Mouse (Mus musculus): ENCODE measurements around the gene Mas1. TPM values are rescaled to one million over a fixed set of nuclear protein-coding genes. Genes with fewer than 3 reads are reported as not detected.
"Not testable (repeated sequence)": the region's sequence is repeated elsewhere in the genome, so short reads cannot be mapped to it uniquely, and the experiment has no call there.

Mas1 gene
- polyA plus RNA-seq, 1 experiment from 2014 or later: 2.0 TPM

GRCm38 (mm10) chr17:12903372-12904333, 35.7 kb upstream of the Mas1 start:
- Histone ChIP-seq H3K9me3 (no peaks in the 10 kb centered on the region), H3K27ac (peak overlapping the region; percentile 81), H3K4me2 (no peak overlapping the region), H3K27me3 (no peaks in the 10 kb centered on the region), H3K4me3 (replicated peaks) (no peak overlapping the region), H3K36me3 (peaks cover 47% of the 10 kb centered on the region; the same call in 1 of the 2 replicates), H3K4me1 (replicated peaks) (peaks cover 9% of the 10 kb centered on the region), H3K9ac (replicated peaks) (no peak overlapping the region)
- ATAC-seq (ENCODE audit: insufficient number of reproducible peaks, insufficient read depth, low FRiP score, low TSS enrichment, low read depth): peak; percentile 47; the same call in 1 of the 2 replicates
- 44% methylated on average over 11 of the region's 12 CpGs for WGBS

- Histone ChIP-seq H3K27me3 (no peaks in the 10 kb centered on the region), H3K9ac (replicated peaks) (no peak overlapping the region), H3K4me2 (no peak overlapping the region), H3K36me3 (peaks cover 47% of the 10 kb centered on the region; the same call in 1 of the 2 replicates), H3K4me3 (replicated peaks) (no peak overlapping the region), H3K4me1 (replicated peaks) (peaks cover 9% of the 10 kb centered on the region), H3K9me3 (no peaks in the 10 kb centered on the region), H3K27ac (no peak overlapping the region)
- no peak for ATAC-seq (ENCODE audit: insufficient number of reproducible peaks, insufficient read depth, low FRiP score, low TSS enrichment, low read depth)
- 97% methylated on average over 6 of the region's 6 CpGs for WGBS
These were observed 34.3 kb upstream of the Mas1 start for GRCm38 (mm10) chr17:12902291-12902690.

- not testable (repeated sequence) for ATAC-seq (ENCODE audit: insufficient number of reproducible peaks, insufficient read depth, low FRiP score, low TSS enrichment, low read depth); H3K27me3 ChIP-seq; H3K4me2 ChIP-seq; H3K9me3 ChIP-seq; H3K9ac ChIP-seq (replicated peaks); H3K4me1 ChIP-seq (replicated peaks); H3K4me3 ChIP-seq (replicated peaks); H3K27ac ChIP-seq
- 38% methylated on average over 2 of the region's 2 CpGs for WGBS
- H3K36me3 ChIP-seq: peaks cover 41% of the 10 kb centered on the region; the same call in 1 of the 2 replicates
These were observed 30.7 kb upstream of the Mas1 start for GRCm38 (mm10) chr17:12898607-12899006.

GRCm38 (mm10) chr17:12897674-12898073, 29.7 kb upstream of the Mas1 start:
- no peaks in the 10 kb centered on the region for H3K4me1 ChIP-seq (replicated peaks)
- H3K27me3 ChIP-seq: no peaks in the 10 kb centered on the region
- no peaks in the 10 kb centered on the region for H3K9me3 ChIP-seq
- no peak overlapping the region for H3K9ac ChIP-seq (replicated peaks)
- 86% methylated on average over 5 of the region's 5 CpGs for WGBS
- H3K27ac ChIP-seq: no peak overlapping the region
- H3K4me2 ChIP-seq: no peak overlapping the region
- ATAC-seq (ENCODE audit: insufficient number of reproducible peaks, insufficient read depth, low FRiP score, low TSS enrichment, low read depth): no peak
- no peak overlapping the region for H3K4me3 ChIP-seq (replicated peaks)
- peaks cover 36% of the 10 kb centered on the region; the same call in 1 of the 2 replicates for H3K36me3 ChIP-seq

- no peak for ATAC-seq (ENCODE audit: insufficient number of reproducible peaks, insufficient read depth, low FRiP score, low TSS enrichment, low read depth)
- 94% methylated on average over 9 of the region's 9 CpGs for WGBS
- Histone ChIP-seq H3K4me2 (no peak overlapping the region), H3K27ac (no peak overlapping the region), H3K36me3 (peaks cover 32% of the 10 kb centered on the region; the same call in 1 of the 2 replicates), H3K9me3 (no peaks in the 10 kb centered on the region), H3K9ac (replicated peaks) (no peak overlapping the region), H3K4me1 (replicated peaks) (no peaks in the 10 kb centered on the region), H3K4me3 (replicated peaks) (no peak overlapping the region), H3K27me3 (no peaks in the 10 kb centered on the region)
These were observed 24.1 kb upstream of the Mas1 start for GRCm38 (mm10) chr17:12892033-12892432.

- H3K9me3 ChIP-seq: no peaks in the 10 kb centered on the region
- WGBS: 89% methylated on average over 4 of the region's 4 CpGs
- ATAC-seq (ENCODE audit: insufficient number of reproducible peaks, insufficient read depth, low FRiP score, low TSS enrichment, low read depth): no peak
- H3K9ac ChIP-seq (replicated peaks): no peak overlapping the region
- H3K27ac ChIP-seq: no peak overlapping the region
- H3K4me2 ChIP-seq: no peak overlapping the region
- H3K4me1 ChIP-seq (replicated peaks): no peaks in the 10 kb centered on the region
- no peaks in the 10 kb centered on the region for H3K27me3 ChIP-seq
- no peak overlapping the region for H3K4me3 ChIP-seq (replicated peaks)
- H3K36me3 ChIP-seq: peaks cover 32% of the 10 kb centered on the region; the same call in 1 of the 2 replicates
These were observed 23.1 kb upstream of the Mas1 start for GRCm38 (mm10) chr17:12891054-12891453.

GRCm38 (mm10) chr17:12887021-12887775, 19.3 kb upstream of the Mas1 start:
- no peak for ATAC-seq (ENCODE audit: insufficient number of reproducible peaks, insufficient read depth, low FRiP score, low TSS enrichment, low read depth)
- H3K9me3 ChIP-seq: no peaks in the 10 kb centered on the region
- no peak overlapping the region for H3K9ac ChIP-seq (replicated peaks)
- no peaks in the 10 kb centered on the region for H3K4me1 ChIP-seq (replicated peaks)
- H3K4me3 ChIP-seq (replicated peaks): no peak overlapping the region
- no peak overlapping the region for H3K27ac ChIP-seq
- H3K4me2 ChIP-seq: no peak overlapping the region
- peaks cover 20% of the 10 kb centered on the region; the same call in 1 of the 2 replicates for H3K36me3 ChIP-seq
- H3K27me3 ChIP-seq: no peaks in the 10 kb centered on the region
- 73% methylated on average over 15 of the region's 15 CpGs for WGBS

- Histone ChIP-seq H3K4me1 (replicated peaks) (no peaks in the 10 kb centered on the region), H3K27me3 (no peaks in the 10 kb centered on the region), H3K27ac (no peak overlapping the region), H3K4me2 (no peak overlapping the region), H3K4me3 (replicated peaks) (no peak overlapping the region), H3K9ac (replicated peaks) (no peak overlapping the region), H3K36me3 (peaks cover 18% of the 10 kb centered on the region; the same call in 1 of the 2 replicates), H3K9me3 (no peaks in the 10 kb centered on the region)
- ATAC-seq (ENCODE audit: insufficient number of reproducible peaks, insufficient read depth, low FRiP score, low TSS enrichment, low read depth): no peak
- WGBS: 26% methylated on average over 6 of the region's 6 CpGs
These were observed 18.7 kb upstream of the Mas1 start for GRCm38 (mm10) chr17:12886620-12887019.

GRCm38 (mm10) chr17:12881216-12881615, 13.3 kb upstream of the Mas1 start:
- H3K4me3 ChIP-seq (replicated peaks): no peak overlapping the region

GRCm38 (mm10) chr17:12880178-12880577, 12.2 kb upstream of the Mas1 start:
- 0 out of 2 replicates have a peak, but pooled peaks cover 3% of the 10 kb centered on the region for H3K4me1 ChIP-seq (replicated peaks)
- 3% methylated on average over 14 of the region's 14 CpGs for WGBS
- H3K36me3 ChIP-seq: no peaks in the 10 kb centered on the region
- no peak overlapping the region for H3K9ac ChIP-seq (replicated peaks)
- H3K27ac ChIP-seq: no peak overlapping the region
- H3K4me3 ChIP-seq (replicated peaks): peak overlapping the region; percentile 15
- H3K9me3 ChIP-seq: no peaks in the 10 kb centered on the region
- ATAC-seq (ENCODE audit: insufficient number of reproducible peaks, insufficient read depth, low FRiP score, low TSS enrichment, low read depth): peak; percentile 47
- H3K4me2 ChIP-seq: peak overlapping the region; percentile 45
- H3K27me3 ChIP-seq: no peaks in the 10 kb centered on the region

More at GRCm38 (mm10) chr17:12881216-12881615, 13.3 kb upstream of the Mas1 start:
- WGBS: 86% methylated on average over 1 of the region's 1 CpGs
- Histone ChIP-seq H3K9me3 (no peaks in the 10 kb centered on the region), H3K27ac (no peak overlapping the region), H3K27me3 (no peaks in the 10 kb centered on the region), H3K4me2 (no peak overlapping the region), H3K9ac (replicated peaks) (no peak overlapping the region), H3K4me1 (replicated peaks) (0 out of 2 replicates have a peak, but pooled peaks cover 3% of the 10 kb centered on the region), H3K36me3 (no peaks in the 10 kb centered on the region)
- no peak for ATAC-seq (ENCODE audit: insufficient number of reproducible peaks, insufficient read depth, low FRiP score, low TSS enrichment, low read depth)

- Histone ChIP-seq H3K4me2 (no peak within 1 kb of the TSS), H3K4me1 (replicated peaks) (peaks cover 31% of the 10 kb centered on the region), H3K9ac (replicated peaks) (no peak within 1 kb of the TSS), H3K27me3 (no peaks in the 10 kb centered on the region), H3K36me3 (no peaks in the 10 kb centered on the region), H3K4me3 (replicated peaks) (no peak within 1 kb of the TSS), H3K9me3 (no peaks in the 10 kb centered on the region), H3K27ac (no peak within 1 kb of the TSS)
- no peak for ATAC-seq (ENCODE audit: insufficient number of reproducible peaks, insufficient read depth, low FRiP score, low TSS enrichment, low read depth)
- WGBS: 72% methylated on average over 5 of the region's 5 CpGs
These were observed 7.8 kb upstream of the Mas1 start, which contains the start of gene Mrgprh for GRCm38 (mm10) chr17:12875734-12876133. Gene Mrgprh, plus strand, starts transcription at chr17:12876034.
